Mouse (Mus musculus): ENCODE data around the gene Pfkfb3. TPM values are rescaled to one million over a fixed set of nuclear protein-coding genes. Genes with fewer than 3 reads are reported as not detected.
A peak's percentile ranks its signal among the peaks of the same experiment; 100 is the strongest.

The Pfkfb3 gene
- polyA plus RNA-seq, 1 experiment from 2014 or later, result 9.4 TPM

- Histone ChIP-seq H3K36me3 (ENCODE audit: insufficient read depth, low read length) (no peaks in the 10 kb centered on the region), H3K27ac (no peak overlapping the region), H3K4me1 (replicated peaks; ENCODE audit: insufficient read depth, low read length) (0 out of 2 replicates have a peak, but pooled peaks cover 3% of the 10 kb centered on the region), H3K4me3 (replicated peaks; ENCODE audit: low read depth, low read length) (peak overlapping the region; percentile 37), H3K9me3 (replicated peaks; ENCODE audit: low read length) (no peaks in the 10 kb centered on the region), H3K4me2 (ENCODE audit: low read length) (peak overlapping the region; percentile 76), H3K9ac (ENCODE audit: low read depth, low read length) (peak overlapping the region; percentile 56; the same call in 1 of the 2 replicates), H3K27me3 (ENCODE audit: insufficient read depth, low read length) (no peaks in the 10 kb centered on the region)
- DNase-seq (ENCODE audit: low spot score) (no peak), ATAC-seq (replicated peaks; ENCODE audit: low FRiP score, low read depth) (no peak; the same call in 1 of the 2 replicates)
- TF ChIP-seq CTCF (IDR thresholded peaks at IDR 0.05; ENCODE audit: low read depth), result no peak
- WGBS, result 14% methylated on average over 10 of the region's 10 CpGs
These were observed 19.1 kb downstream of the Pfkfb3 start for GRCm38 (mm10) chr2:11534826-11535225.

- 76% methylated on average over 6 of the region's 6 CpGs for WGBS
These were observed 23.8 kb downstream of the Pfkfb3 start for GRCm38 (mm10) chr2:11530101-11530500.

GRCm38 (mm10) chr2:11526063-11526462, 27.8 kb downstream of the Pfkfb3 start:
- no peaks in the 10 kb centered on the region for H3K9me3 ChIP-seq (replicated peaks; ENCODE audit: low read length)
- H3K9ac ChIP-seq (ENCODE audit: low read depth, low read length), result no peak overlapping the region
- no peak for DNase-seq (ENCODE audit: low spot score)
- ATAC-seq (replicated peaks; ENCODE audit: low FRiP score, low read depth), result no peak
- WGBS, result 77% methylated on average over 5 of the region's 5 CpGs
- H3K4me3 ChIP-seq (replicated peaks; ENCODE audit: low read depth, low read length), result no peak overlapping the region
- no peak for TF ChIP-seq CTCF (IDR thresholded peaks at IDR 0.05; ENCODE audit: low read depth)
- no peak overlapping the region for H3K27ac ChIP-seq
- H3K36me3 ChIP-seq (ENCODE audit: insufficient read depth, low read length), result no peaks in the 10 kb centered on the region
- no peak overlapping the region for H3K4me2 ChIP-seq (ENCODE audit: low read length)
- no peaks in the 10 kb centered on the region for H3K4me1 ChIP-seq (replicated peaks; ENCODE audit: insufficient read depth, low read length)
- H3K27me3 ChIP-seq (ENCODE audit: insufficient read depth, low read length), result no peaks in the 10 kb centered on the region

More at GRCm38 (mm10) chr2:11530101-11530500, 23.8 kb downstream of the Pfkfb3 start:
- Histone ChIP-seq H3K4me1 (replicated peaks; ENCODE audit: insufficient read depth, low read length) (no peaks in the 10 kb centered on the region), H3K27me3 (ENCODE audit: insufficient read depth, low read length) (no peaks in the 10 kb centered on the region), H3K9ac (ENCODE audit: low read depth, low read length) (no peak overlapping the region), H3K27ac (no peak overlapping the region), H3K4me2 (ENCODE audit: low read length) (no peak overlapping the region), H3K4me3 (replicated peaks; ENCODE audit: low read depth, low read length) (no peak overlapping the region), H3K36me3 (ENCODE audit: insufficient read depth, low read length) (no peaks in the 10 kb centered on the region), H3K9me3 (replicated peaks; ENCODE audit: low read length) (no peaks in the 10 kb centered on the region)
- DNase-seq (ENCODE audit: low spot score), result no peak
- no peak for ATAC-seq (replicated peaks; ENCODE audit: low FRiP score, low read depth)
- TF ChIP-seq CTCF (IDR thresholded peaks at IDR 0.05; ENCODE audit: low read depth), result no peak

GRCm38 (mm10) chr2:11524736-11525135, 29.1 kb downstream of the Pfkfb3 start:
- H3K4me3 ChIP-seq (replicated peaks; ENCODE audit: low read depth, low read length), result no peak overlapping the region

GRCm38 (mm10) chr2:11521758-11522157, 32.1 kb downstream of the Pfkfb3 start:
- WGBS, result 95% methylated on average over 7 of the region's 7 CpGs
- no peaks in the 10 kb centered on the region for H3K27me3 ChIP-seq (ENCODE audit: insufficient read depth, low read length)

More at GRCm38 (mm10) chr2:11524736-11525135, 29.1 kb downstream of the Pfkfb3 start:
- no peak for TF ChIP-seq CTCF (IDR thresholded peaks at IDR 0.05; ENCODE audit: low read depth)
- 69% methylated on average over 6 of the region's 6 CpGs for WGBS
- no peaks in the 10 kb centered on the region for H3K4me1 ChIP-seq (replicated peaks; ENCODE audit: insufficient read depth, low read length)
- H3K9ac ChIP-seq (ENCODE audit: low read depth, low read length), result no peak overlapping the region
- H3K27ac ChIP-seq, result no peak overlapping the region
- no peak for ATAC-seq (replicated peaks; ENCODE audit: low FRiP score, low read depth)
- H3K36me3 ChIP-seq (ENCODE audit: insufficient read depth, low read length), result no peaks in the 10 kb centered on the region
- H3K27me3 ChIP-seq (ENCODE audit: insufficient read depth, low read length), result no peaks in the 10 kb centered on the region
- H3K9me3 ChIP-seq (replicated peaks; ENCODE audit: low read length), result no peaks in the 10 kb centered on the region
- no peak for DNase-seq (ENCODE audit: low spot score)
- H3K4me2 ChIP-seq (ENCODE audit: low read length), result no peak overlapping the region

GRCm38 (mm10) chr2:11520786-11521185, 33.1 kb downstream of the Pfkfb3 start:
- Histone ChIP-seq H3K36me3 (ENCODE audit: insufficient read depth, low read length) (no peaks in the 10 kb centered on the region), H3K27me3 (ENCODE audit: insufficient read depth, low read length) (no peaks in the 10 kb centered on the region), H3K4me3 (replicated peaks; ENCODE audit: low read depth, low read length) (no peak overlapping the region), H3K27ac (no peak overlapping the region), H3K4me2 (ENCODE audit: low read length) (no peak overlapping the region), H3K9me3 (replicated peaks; ENCODE audit: low read length) (no peaks in the 10 kb centered on the region), H3K4me1 (replicated peaks; ENCODE audit: insufficient read depth, low read length) (no peaks in the 10 kb centered on the region), H3K9ac (ENCODE audit: low read depth, low read length) (no peak overlapping the region)
- no peak for TF ChIP-seq CTCF (IDR thresholded peaks at IDR 0.05; ENCODE audit: low read depth)
- ATAC-seq (replicated peaks; ENCODE audit: low FRiP score, low read depth) (no peak), DNase-seq (ENCODE audit: low spot score) (no peak)
- 84% methylated on average over 9 of the region's 9 CpGs for WGBS

More at GRCm38 (mm10) chr2:11521758-11522157, 32.1 kb downstream of the Pfkfb3 start:
- H3K4me1 ChIP-seq (replicated peaks; ENCODE audit: insufficient read depth, low read length), result no peaks in the 10 kb centered on the region
- H3K4me3 ChIP-seq (replicated peaks; ENCODE audit: low read depth, low read length), result no peak overlapping the region
- no peaks in the 10 kb centered on the region for H3K36me3 ChIP-seq (ENCODE audit: insufficient read depth, low read length)
- DNase-seq (ENCODE audit: low spot score), result no peak
- TF ChIP-seq CTCF (IDR thresholded peaks at IDR 0.05; ENCODE audit: low read depth), result no peak
- no peak overlapping the region for H3K27ac ChIP-seq
- H3K4me2 ChIP-seq (ENCODE audit: low read length), result no peak overlapping the region
- ATAC-seq (replicated peaks; ENCODE audit: low FRiP score, low read depth), result no peak
- H3K9ac ChIP-seq (ENCODE audit: low read depth, low read length), result no peak overlapping the region
- H3K9me3 ChIP-seq (replicated peaks; ENCODE audit: low read length), result no peaks in the 10 kb centered on the region

- DNase-seq (ENCODE audit: low spot score), result no peak
These were observed 38.0 kb downstream of the Pfkfb3 start for GRCm38 (mm10) chr2:11515828-11516227.

More at GRCm38 (mm10) chr2:11515828-11516227, 38.0 kb downstream of the Pfkfb3 start:
- Histone ChIP-seq H3K27me3 (ENCODE audit: insufficient read depth, low read length) (no peaks in the 10 kb centered on the region), H3K36me3 (ENCODE audit: insufficient read depth, low read length) (no peaks in the 10 kb centered on the region), H3K4me2 (ENCODE audit: low read length) (no peak overlapping the region), H3K9me3 (replicated peaks; ENCODE audit: low read length) (no peaks in the 10 kb centered on the region), H3K27ac (no peak overlapping the region), H3K4me1 (replicated peaks; ENCODE audit: insufficient read depth, low read length) (no peaks in the 10 kb centered on the region), H3K4me3 (replicated peaks; ENCODE audit: low read depth, low read length) (no peak overlapping the region), H3K9ac (ENCODE audit: low read depth, low read length) (no peak overlapping the region)
- WGBS, result 81% methylated on average over 3 of the region's 3 CpGs
- no peak for ATAC-seq (replicated peaks; ENCODE audit: low FRiP score, low read depth)
- TF ChIP-seq CTCF (IDR thresholded peaks at IDR 0.05; ENCODE audit: low read depth), result no peak

All from kidney, postnatal 0 days (tissue).